19 mouse cellular contexts compared by ENCODE assay signal in genomic region chr3:123754927-123755326, GRCm38 (mm10).
DNase-seq lines count a peak whose midpoint lies in the region; ATAC-seq and TF ChIP-seq lines count a peak whose summit lies in the region.
"Had no signal": no experiment of that assay in that cellular context is flagged by ENCODE, and none has a peak within 500 bp of the region (broad histone marks: within the 10 kb centered on the region; RNA-seq: fewer than 3 reads in every experiment).

No protein-coding gene starts in this region.

- TF ChIP-seq EP300 in stomach, postnatal 0 days (optimal IDR thresholded peaks at IDR 0.05) = no peak

- H3K27me3 ChIP-seq in stomach, postnatal 0 days (ENCODE audit: control insufficient read depth, insufficient read depth, low read length) = no peaks in the 10 kb centered on the region
- H3K27me3 ChIP-seq: embryonic facial prominence, embryonic 15.5 days; forebrain, embryonic 13.5 days; midbrain, embryonic 13.5 days had no signal

- no peaks in the 10 kb centered on the region for H3K9me3 ChIP-seq in stomach, postnatal 0 days (ENCODE audit: control insufficient read depth, low read length)
- H3K9me3 ChIP-seq: embryonic facial prominence, embryonic 15.5 days; forebrain, embryonic 13.5 days; midbrain, embryonic 13.5 days had no signal

- no peak for TF ChIP-seq CTCF in stomach, postnatal 0 days (IDR thresholded peaks at IDR 0.05; ENCODE audit: low read depth)

- no peak for ATAC-seq in stomach, postnatal 0 days (ENCODE audit: low FRiP score, low TSS enrichment)
- ATAC-seq: forebrain, embryonic 13.5 days; hindbrain, postnatal 0 days; midbrain, embryonic 13.5 days had no signal

- DNase-seq in frontal cortex, adult 2 months (ENCODE audit: extremely low spot score in 1 of 2, low spot score in 1 of 2) = peak; percentile 47 to 67
- no peak for DNase-seq in frontal cortex, postnatal 10 days (ENCODE audit: low spot score in 2 of 2)
- peak; percentile 42 for DNase-seq in right cerebral cortex, adult 18-20 months
- no peak for DNase-seq in right cerebral cortex, postnatal 4 days
- DNase-seq in brain, adult 2 months (ENCODE audit: low read depth, low spot score) = peak; percentile 83
- DNase-seq in yolk sac, embryonic 10.5 days (ENCODE audit: low spot score) = no peak
- DNase-seq in stomach, postnatal 0 days (ENCODE audit: low spot score) = no peak
- DNase-seq: adrenal gland, postnatal 25 days; cerebellum, adult 18-20 months; cerebellum, postnatal 25 days; kidney, adult 11 months; liver; lung, postnatal 10 days; right cerebral cortex, postnatal 25 days; thymus, postnatal 25 days had no signal

- no peak overlapping the region for H3K27ac ChIP-seq in stomach, postnatal 0 days (replicated peaks)
- H3K27ac ChIP-seq: embryonic facial prominence, embryonic 15.5 days; forebrain, embryonic 13.5 days; hindbrain, postnatal 0 days; midbrain, embryonic 13.5 days had no signal

- no peak overlapping the region for H3K4me3 ChIP-seq in stomach, postnatal 0 days (ENCODE audit: low read depth, low read length)
- H3K4me3 ChIP-seq: embryonic facial prominence, embryonic 15.5 days; forebrain, embryonic 13.5 days; midbrain, embryonic 13.5 days had no signal

- H3K36me3 ChIP-seq in stomach, postnatal 0 days (ENCODE audit: control insufficient read depth, insufficient read depth, low read length) = no peaks in the 10 kb centered on the region
- H3K36me3 ChIP-seq: embryonic facial prominence, embryonic 15.5 days; midbrain, embryonic 13.5 days had no signal

- 32% methylated on average over 1 of the region's 1 CpGs for WGBS in stomach, postnatal 0 days

- H3K9ac ChIP-seq in stomach, postnatal 0 days (ENCODE audit: low read length) = no peak overlapping the region
- H3K9ac ChIP-seq: embryonic facial prominence, embryonic 15.5 days; forebrain, embryonic 13.5 days; midbrain, embryonic 13.5 days had no signal

- no peak overlapping the region for H3K4me2 ChIP-seq in stomach, postnatal 0 days (replicated peaks; ENCODE audit: low read depth)
- H3K4me2 ChIP-seq: embryonic facial prominence, embryonic 15.5 days; forebrain, embryonic 13.5 days; midbrain, embryonic 13.5 days had no signal

- no peaks in the 10 kb centered on the region for H3K4me1 ChIP-seq in stomach, postnatal 0 days (replicated peaks; ENCODE audit: control insufficient read depth, insufficient read depth)
- H3K4me1 ChIP-seq: embryonic facial prominence, embryonic 15.5 days; forebrain, embryonic 13.5 days; midbrain, embryonic 13.5 days had no signal

Comparison
In these comparisons a context has a peak if more than half of its experiments do, and no peak if none do; other contexts are left out.
1. DNase-seq: peak in frontal cortex, adult 2 months (2 of 2), right cerebral cortex, adult 18-20 months (single experiment) and brain, adult 2 months (single experiment); none in frontal cortex, postnatal 10 days (0 of 2), right cerebral cortex, postnatal 4 days (single experiment), yolk sac, embryonic 10.5 days (single experiment) and stomach, postnatal 0 days (single experiment).